Mouse (Mus musculus): Measurements from ENCODE around the gene Prkar1b.

DNA sequence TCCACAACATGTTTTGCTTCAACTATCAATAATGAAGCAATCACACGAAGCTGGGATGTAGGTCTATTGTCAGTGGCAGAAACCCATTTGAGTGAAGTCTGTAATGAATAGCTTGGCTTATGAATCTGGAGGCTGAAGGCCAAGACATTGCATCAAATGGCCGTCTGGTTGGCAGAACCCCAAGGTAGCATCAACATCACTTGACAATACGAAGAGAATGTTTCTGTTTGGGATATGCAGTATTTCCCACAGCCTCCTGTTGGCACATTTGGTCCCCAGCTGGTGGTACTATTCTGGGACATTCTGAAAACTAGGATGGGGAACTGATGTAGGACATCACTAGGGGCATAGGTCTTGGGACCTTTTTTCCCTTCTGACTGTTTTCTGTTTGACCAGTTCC lies 5.9 kb downstream of the Prkar1b start:
- TF ChIP-seq CTCF (IDR thresholded peaks at IDR 0.05; ENCODE audit: low read depth) (no peak), EP300 (IDR thresholded peaks at IDR 0.05; ENCODE audit: low read depth) (no peak)

Data from liver, postnatal 0 days (tissue).